Mouse (Mus musculus) midbrain, embryonic 16.5 days (tissue): Measurements from ENCODE around the gene Serpini2. TPM values are rescaled to one million over a fixed set of nuclear protein-coding genes. Genes with fewer than 3 reads are reported as not detected.

Experiments
- polyA plus RNA-seq: library from polyadenylated mRNA; unstranded; fragments of >200 nt; fragmentation: Nextera tagmentation; extraction: Ambion mirVana; gene quantifications from 2 replicates; pipeline ENCODE4 v1.2.1, GENCODE M21; 2015

Gene Serpini2
- polyA plus RNA-seq, 1 experiment from 2014 or later, result not detected

Other genes starting within 250 kb of the Serpini2 start
- 0.73 and 1.5 TPM in 2 replicates for gene Zbbx, start 105.0 kb downstream of the Serpini2 start, polyA plus RNA-seq
- 0.21 and 0.24 TPM in 2 replicates for gene Wdr49, start 212.1 kb upstream of the Serpini2 start, polyA plus RNA-seq